Mouse (Mus musculus) liver, embryonic 16.5 days (tissue): Measurements from ENCODE around the gene Abce1. TPM values are rescaled to one million over a fixed set of nuclear protein-coding genes. Genes with fewer than 3 reads are reported as not detected.

Source experiments
- ATAC-seq: fragments of 200-750 bp; cut with Nextera tagmentation; 2 replicates; pipeline ENCODE4 v1.8.0; 2017; ENCODE audit warnings: low read depth, mild to moderate bottlenecking, moderate number of reproducible peaks, moderate library complexity
- H3K27ac ChIP-seq: fragments of 300-500 bp; sonication (generic); 2 replicates; pipeline ENCODE4 v1.5.1; 2014; ENCODE audit warnings: mild to moderate bottlenecking, low read length
- H3K27me3 ChIP-seq: fragments of 300-500 bp; sonication (generic); 2 replicates; pipeline ENCODE4 v1.6.1; 2014; ENCODE audit warnings: low read depth, low read length, mixed read lengths; ENCODE audit not compliant: control insufficient read depth, insufficient read depth
- H3K36me3 ChIP-seq: fragments of 300-500 bp; sonication (generic); 2 replicates; pipeline ENCODE4 v1.6.1; 2014; ENCODE audit warnings: mild to moderate bottlenecking; ENCODE audit not compliant: control insufficient read depth, insufficient read depth
- H3K4me1 ChIP-seq: fragments of 300-500 bp; sonication (generic); 2 replicates; pipeline ENCODE4 v1.6.1; 2014; ENCODE audit warnings: low read depth, low read length, mixed read lengths; ENCODE audit not compliant: control insufficient read depth
- H3K4me2 ChIP-seq: fragments of 300-500 bp; sonication (generic); 2 replicates; pipeline ENCODE4 v1.6.1; 2014; ENCODE audit warnings: low read depth, low read length, mixed read lengths
- H3K4me3 ChIP-seq: fragments of 300-500 bp; sonication (generic); 2 replicates; pipeline ENCODE4 v1.5.1; 2014; ENCODE audit warnings: low read depth, mild to moderate bottlenecking, low read length
- H3K9ac ChIP-seq: fragments of 300-500 bp; sonication (generic); 2 replicates; pipeline ENCODE4 v1.6.1; 2014; ENCODE audit warnings: low read depth, low read length
- H3K9me3 ChIP-seq: fragments of 300-500 bp; sonication (generic); replicated peaks from 2 replicates; pipeline ENCODE4 v1.6.1; 2016; ENCODE audit warnings: low read length; ENCODE audit not compliant: control insufficient read depth
- WGBS: fragments of 180-500 bp; shearing (Covaris S2); extraction: QIAGEN DNeasy Blood & Tissue Kit; methylation state at CpG from one replicate; pipeline ENCODE4 v1.1.7; 2014; ENCODE audit not compliant: insufficient replicate concordance; 5-methylcytosine and 5-hydroxymethylcytosine counted together
- polyA plus RNA-seq: library from polyadenylated mRNA; unstranded; fragments of >200 nt; fragmentation: Nextera tagmentation; extraction: Ambion mirVana; gene quantifications from 2 replicates; pipeline ENCODE4 v1.2.1, GENCODE M21; 2015

The Abce1 gene
- 47.9 and 51.4 TPM in 2 replicates for polyA plus RNA-seq

- Histone ChIP-seq H3K4me2 (peak within 1 kb of the TSS; percentile 69), H3K9ac (peak within 1 kb of the TSS; percentile 87), H3K9me3 (no peaks in the 10 kb centered on the region), H3K36me3 (peaks cover 10% of the 10 kb centered on the region), H3K27me3 (no peaks in the 10 kb centered on the region), H3K4me3 (peak within 1 kb of the TSS; percentile 96), H3K4me1 (peaks cover 5% of the 10 kb centered on the region), H3K27ac (peak within 1 kb of the TSS; percentile 92)
- under 1% methylated on average over 71 of the region's 73 CpGs for WGBS
- peak; percentile 99 for ATAC-seq
Measured at GRCm38 (mm10) chr8:79711064-79711961, at the start of gene Abce1, which contains the start of gene Anapc10. Gene Abce1 (minus strand): TSS chr8:79711740. Gene Anapc10 (plus strand): TSS chr8:79711820.

- no peak overlapping the region for H3K4me3 ChIP-seq
- H3K4me1 ChIP-seq = no peaks in the 10 kb centered on the region
- H3K27ac ChIP-seq = no peak overlapping the region
- no peak overlapping the region for H3K9ac ChIP-seq
- H3K27me3 ChIP-seq = no peaks in the 10 kb centered on the region
- no peaks in the 10 kb centered on the region for H3K9me3 ChIP-seq
- H3K36me3 ChIP-seq = no peaks in the 10 kb centered on the region
- no peak overlapping the region for H3K4me2 ChIP-seq
- ATAC-seq = no peak
- WGBS = 66% methylated on average over 2 of the region's 2 CpGs
Measured at GRCm38 (mm10) chr8:79750305-79750704, 38.8 kb upstream of the Abce1 start.

GRCm38 (mm10) chr8:79748591-79748990, 37.1 kb upstream of the Abce1 start:
- Histone ChIP-seq H3K9ac (no peak overlapping the region), H3K9me3 (no peaks in the 10 kb centered on the region), H3K27me3 (no peaks in the 10 kb centered on the region), H3K4me3 (no peak overlapping the region), H3K36me3 (no peaks in the 10 kb centered on the region), H3K4me2 (no peak overlapping the region), H3K27ac (no peak overlapping the region), H3K4me1 (no peaks in the 10 kb centered on the region)
- WGBS = 57% methylated on average over 4 of the region's 4 CpGs
- no peak for ATAC-seq

- Histone ChIP-seq H3K9me3 (no peaks in the 10 kb centered on the region), H3K4me2 (no peak overlapping the region), H3K4me3 (no peak overlapping the region), H3K9ac (no peak overlapping the region), H3K4me1 (no peaks in the 10 kb centered on the region), H3K36me3 (no peaks in the 10 kb centered on the region), H3K27me3 (no peaks in the 10 kb centered on the region), H3K27ac (no peak overlapping the region)
- no peak for ATAC-seq
- 55% methylated on average over 2 of the region's 2 CpGs for WGBS
Measured at GRCm38 (mm10) chr8:79748171-79748570, 36.6 kb upstream of the Abce1 start.

GRCm38 (mm10) chr8:79734304-79734703, 22.8 kb upstream of the Abce1 start:
- 0 out of 2 replicates have a peak, but pooled peaks have one; percentile 41 for ATAC-seq
- Histone ChIP-seq H3K9me3 (no peaks in the 10 kb centered on the region), H3K36me3 (no peaks in the 10 kb centered on the region), H3K4me2 (no peak overlapping the region), H3K9ac (no peak overlapping the region), H3K27ac (no peak overlapping the region), H3K4me1 (no peaks in the 10 kb centered on the region), H3K4me3 (no peak overlapping the region), H3K27me3 (no peaks in the 10 kb centered on the region)
- 18% methylated on average over 2 of the region's 2 CpGs for WGBS

GRCm38 (mm10) chr8:79727900-79728299, 16.4 kb upstream of the Abce1 start:
- H3K4me3 ChIP-seq = no peak overlapping the region
- no peak overlapping the region for H3K4me2 ChIP-seq
- no peaks in the 10 kb centered on the region for H3K9me3 ChIP-seq
- H3K27me3 ChIP-seq = no peaks in the 10 kb centered on the region
- WGBS = 84% methylated on average over 1 of the region's 1 CpGs
- no peaks in the 10 kb centered on the region for H3K4me1 ChIP-seq
- H3K27ac ChIP-seq = no peak overlapping the region
- no peaks in the 10 kb centered on the region for H3K36me3 ChIP-seq
- H3K9ac ChIP-seq = no peak overlapping the region
- ATAC-seq = no peak

GRCm38 (mm10) chr8:79724589-79724988, 13.0 kb upstream of the Abce1 start:
- Histone ChIP-seq H3K4me3 (no peak overlapping the region), H3K27me3 (no peaks in the 10 kb centered on the region), H3K4me2 (no peak overlapping the region), H3K36me3 (no peaks in the 10 kb centered on the region; the same call in 1 of the 2 replicates), H3K9me3 (no peaks in the 10 kb centered on the region), H3K9ac (no peak overlapping the region), H3K4me1 (no peaks in the 10 kb centered on the region), H3K27ac (no peak overlapping the region)
- 40% methylated on average over 3 of the region's 3 CpGs for WGBS
- no peak for ATAC-seq

- no peak overlapping the region for H3K4me3 ChIP-seq
- no peak overlapping the region for H3K27ac ChIP-seq
- no peak overlapping the region for H3K4me2 ChIP-seq
- no peak for ATAC-seq
- no peaks in the 10 kb centered on the region; the same call in 1 of the 2 replicates for H3K36me3 ChIP-seq
- H3K27me3 ChIP-seq = no peaks in the 10 kb centered on the region
- no peaks in the 10 kb centered on the region for H3K9me3 ChIP-seq
- H3K9ac ChIP-seq = no peak overlapping the region
- no peaks in the 10 kb centered on the region for H3K4me1 ChIP-seq
Measured at GRCm38 (mm10) chr8:79723308-79723707, 11.8 kb upstream of the Abce1 start.

GRCm38 (mm10) chr8:79721537-79721936, 10.0 kb upstream of the Abce1 start:
- Histone ChIP-seq H3K27ac (no peak overlapping the region), H3K36me3 (no peaks in the 10 kb centered on the region; the same call in 1 of the 2 replicates), H3K4me1 (no peaks in the 10 kb centered on the region), H3K9ac (no peak overlapping the region), H3K9me3 (no peaks in the 10 kb centered on the region), H3K27me3 (no peaks in the 10 kb centered on the region), H3K4me2 (no peak overlapping the region), H3K4me3 (no peak overlapping the region)
- no peak for ATAC-seq
